Mouse (Mus musculus) heart, adult 2 months (tissue): ENCODE measurements at regions not wholly inside any gene's neighbourhood (a gene's known extent, or its start where the extent isn't known, plus 50 kb on each side); places are given as distances from the start of the nearest gene placed in this dataset.

Experiments used
- CTCF ChIP-seq: fragments of 200-600 bp; IDR thresholded peaks from 2 replicates; pipeline ENCODE4 v1.8.1; 2022; ENCODE audit warnings: antibody characterized with exemption, mild to moderate bottlenecking, moderate library complexity
- EP300 ChIP-seq: fragments of 200-500 bp; IDR thresholded peaks from 2 replicates; pipeline ENCODE4 v1.6.1; 2011; ENCODE audit warnings: low read depth, low read length, control low read depth; ENCODE audit not compliant: insufficient read depth
- POLR2A ChIP-seq: fragments of 200-500 bp; IDR thresholded peaks from 2 replicates; pipeline ENCODE4 v1.6.1; 2011; ENCODE audit warnings: mild to moderate bottlenecking, low read depth, low read length, control low read depth; ENCODE audit not compliant: insufficient read depth

DNA sequence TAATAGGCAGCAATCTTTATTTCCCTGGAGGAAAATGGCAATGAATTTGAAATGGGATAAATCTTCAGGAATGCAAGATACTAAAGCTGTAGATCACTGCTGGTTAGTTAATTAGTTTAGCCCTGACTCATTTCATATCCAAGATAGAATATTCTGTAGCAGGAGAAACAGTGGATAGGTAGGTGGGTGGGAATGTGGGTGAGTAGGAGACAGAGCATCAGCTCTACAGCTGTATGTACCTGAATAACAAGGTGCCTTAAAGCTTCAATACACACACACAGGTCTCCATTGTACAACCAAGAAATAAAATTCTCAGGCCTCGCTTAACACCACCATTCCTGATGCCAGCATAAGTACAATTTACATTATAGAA lies 83.0 kb upstream of the Gm11232 start:
- TF ChIP-seq CTCF: no peak
- TF ChIP-seq POLR2A: no peak
- TF ChIP-seq EP300: no peak
